Mouse (Mus musculus) CH12F3 (cell line): ENCODE results near the gene Egfl8.

Experiments used
- in situ Hi-C: fragments of 300-500 bp; cut with MboI; formaldehyde crosslinking; loops from 2 replicates; pipeline ENCODE4 v1.14.3; 2020; ENCODE audit warnings: low sequenced_read_pairs

Egfl8 gene

GRCm38 (mm10) chr17:34629221-34629751 lies 13.5 kb upstream of the Egfl8 start, which contains the start of gene Prrt1:
Gene Prrt1, plus strand, starts transcription at chr17:34629533.
- in situ Hi-C loops = loop anchor here (10.0 kb wide), 1 partner anchor 194 kb away; no protein-coding TSS in a partner anchor

DNA sequence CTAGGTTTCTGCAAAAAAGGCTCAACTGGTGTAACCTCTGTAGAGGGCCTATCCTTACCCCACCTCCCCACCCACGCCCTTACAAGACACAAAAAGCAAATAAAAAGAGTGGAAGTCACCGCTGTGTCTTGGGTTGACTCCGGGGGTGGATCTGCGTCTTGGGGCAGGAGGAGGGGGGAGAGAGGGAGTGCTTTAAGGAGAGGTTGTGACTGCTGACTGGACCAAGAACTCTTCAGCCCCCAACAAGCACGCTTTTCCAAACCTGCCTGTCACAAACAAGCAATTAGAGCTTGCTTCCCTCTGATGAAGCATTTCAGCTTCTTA lies 12.8 kb upstream of the Egfl8 start:
- in situ Hi-C loops = loop anchor here (10.0 kb wide), 1 partner anchor 194 kb away; no protein-coding TSS in a partner anchor

DNA sequence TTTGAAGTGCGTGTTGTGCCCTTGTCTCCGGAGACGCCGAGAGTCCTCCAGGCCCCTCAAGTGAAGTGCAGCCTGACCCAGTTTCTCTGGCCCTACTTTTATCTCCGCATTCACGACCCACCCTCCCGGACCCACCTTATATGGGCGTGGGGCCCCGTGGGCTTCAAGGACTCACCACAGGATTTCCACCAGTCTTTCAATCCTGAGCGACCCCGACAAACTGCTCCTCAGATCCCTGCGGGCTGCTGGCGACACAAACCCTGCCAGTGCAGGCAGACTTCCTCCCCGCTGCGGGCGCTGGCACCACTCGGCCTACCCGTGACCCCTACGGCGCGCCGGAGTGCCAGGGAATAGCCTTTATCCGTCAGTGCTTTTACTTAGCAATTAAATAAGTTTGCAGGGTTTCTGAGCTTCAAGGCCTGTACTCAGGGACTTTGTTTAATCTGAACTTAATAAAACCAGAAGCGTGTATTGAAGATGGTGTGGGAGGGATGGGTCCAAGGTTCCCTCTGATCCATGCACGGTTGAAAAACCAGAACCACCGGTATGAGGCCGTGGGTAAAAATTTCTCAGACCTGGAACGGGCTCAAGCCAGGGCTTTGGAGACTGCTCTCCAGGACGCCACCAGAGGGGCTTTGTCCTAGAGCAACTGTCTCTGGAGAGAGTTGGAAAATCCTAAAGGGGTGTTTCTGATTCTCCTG lies 12.3 kb upstream of the Egfl8 start, which contains the start of gene Ppt2:
TSS of gene Ppt2 (minus strand) at position 568 of the 701 bp plus-strand sequence.
- in situ Hi-C loops = loop anchor here (10.0 kb wide), 1 partner anchor 193 kb away; no protein-coding TSS in a partner anchor

GRCm38 (mm10) chr17:34627093-34627942 lies 11.5 kb upstream of the Egfl8 start:
- in situ Hi-C loops = loop anchor here (10.0 kb wide), 1 partner anchor 193 kb away; no protein-coding TSS in a partner anchor

DNA sequence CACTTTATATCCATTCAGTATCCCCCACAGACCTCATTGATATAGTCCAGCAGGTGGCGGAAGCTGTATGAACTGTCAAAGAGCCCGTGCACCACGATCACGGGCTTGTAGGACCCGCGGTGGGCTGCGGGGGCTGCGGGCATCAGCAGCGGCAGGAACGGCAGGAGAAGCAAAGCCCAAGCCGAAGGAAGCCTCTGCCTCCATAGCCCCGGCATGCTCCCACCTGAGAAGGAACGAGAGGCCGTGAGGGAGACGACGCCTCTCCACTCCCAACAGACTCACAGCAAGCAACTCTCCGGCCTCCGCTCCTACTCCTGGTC lies 11.0 kb upstream of the Egfl8 start:
- in situ Hi-C loops = loop anchor here (10.0 kb wide), 1 partner anchor 192 kb away; no protein-coding TSS in a partner anchor

DNA sequence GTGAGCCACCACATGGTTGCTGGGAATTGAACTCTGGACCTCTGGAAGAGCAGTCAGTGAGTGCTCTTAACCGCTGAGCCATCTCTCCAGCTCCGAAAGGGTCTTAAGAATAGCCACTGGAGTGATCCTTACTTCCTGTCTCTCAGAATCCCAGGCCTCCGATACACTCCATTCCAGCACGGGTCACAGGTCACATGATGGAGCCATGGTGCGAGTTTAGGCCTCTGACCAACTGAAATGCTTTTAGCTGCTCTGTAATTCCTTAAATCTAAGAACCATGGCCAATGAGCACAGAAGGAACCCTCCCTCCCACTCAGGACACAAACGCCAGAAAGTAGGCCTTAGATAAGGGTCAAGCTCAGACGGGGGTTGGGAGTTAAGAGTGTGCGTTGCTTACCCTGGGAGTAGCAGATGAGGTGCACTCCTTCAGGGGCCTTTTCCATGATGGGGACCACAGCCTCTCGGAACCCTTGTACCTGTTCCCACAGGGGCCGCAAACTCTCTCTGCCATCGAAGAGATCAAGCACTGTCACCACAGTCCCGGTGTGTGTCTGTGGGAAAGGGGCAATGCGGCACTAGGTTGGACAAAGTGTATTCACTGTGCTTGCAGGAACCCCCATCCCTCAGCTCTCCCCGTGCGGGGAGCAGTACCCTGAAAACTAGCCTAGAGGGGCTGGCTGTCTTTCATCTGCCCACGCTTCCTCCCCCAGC lies 10.4 kb upstream of the Egfl8 start:
- in situ Hi-C loops = loop anchor here (10.0 kb wide), 1 partner anchor 191 kb away; no protein-coding TSS in a partner anchor

- in situ Hi-C loops = loop anchor here (10.0 kb wide), 1 partner anchor 190 kb away; no protein-coding TSS in a partner anchor
Measured at GRCm38 (mm10) chr17:34624981-34625380, 9.2 kb upstream of the Egfl8 start.

- in situ Hi-C loops = loop anchor here (10.0 kb wide), 1 partner anchor 188 kb away; no protein-coding TSS in a partner anchor
Measured at GRCm38 (mm10) chr17:34623161-34623560, 7.4 kb upstream of the Egfl8 start.

DNA sequence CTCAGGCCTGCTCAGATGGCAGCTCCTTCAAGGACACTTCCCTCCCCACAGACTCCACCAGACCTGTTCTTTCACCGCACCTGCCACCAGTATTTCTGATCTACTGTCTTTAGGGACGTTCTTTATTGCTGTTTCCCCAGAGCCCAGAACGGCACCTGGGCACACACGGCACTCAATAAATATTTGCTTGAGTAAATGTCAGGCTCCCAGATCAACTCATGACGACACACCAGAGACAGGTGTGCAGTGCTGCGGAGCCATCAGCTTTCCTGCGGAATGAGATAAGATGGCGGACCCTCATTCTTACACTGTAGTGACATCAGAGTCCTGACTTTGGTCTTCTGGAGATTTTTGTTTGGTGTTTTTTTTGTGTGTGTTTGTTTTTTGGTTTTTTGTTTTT lies 5.2 kb upstream of the Egfl8 start:
- in situ Hi-C loops = loop anchor here (10.0 kb wide), 1 partner anchor 186 kb away; no protein-coding TSS in a partner anchor

GRCm38 (mm10) chr17:34618999-34619398 lies 3.2 kb upstream of the Egfl8 start:
- in situ Hi-C loops = no loop called here

- in situ Hi-C loops = no loop called here
Measured at GRCm38 (mm10) chr17:34613830-34614229, 1.9 kb downstream of the Egfl8 start.

GRCm38 (mm10) chr17:34613054-34613645 lies 2.6 kb downstream of the Egfl8 start:
- in situ Hi-C loops = no loop called here

DNA sequence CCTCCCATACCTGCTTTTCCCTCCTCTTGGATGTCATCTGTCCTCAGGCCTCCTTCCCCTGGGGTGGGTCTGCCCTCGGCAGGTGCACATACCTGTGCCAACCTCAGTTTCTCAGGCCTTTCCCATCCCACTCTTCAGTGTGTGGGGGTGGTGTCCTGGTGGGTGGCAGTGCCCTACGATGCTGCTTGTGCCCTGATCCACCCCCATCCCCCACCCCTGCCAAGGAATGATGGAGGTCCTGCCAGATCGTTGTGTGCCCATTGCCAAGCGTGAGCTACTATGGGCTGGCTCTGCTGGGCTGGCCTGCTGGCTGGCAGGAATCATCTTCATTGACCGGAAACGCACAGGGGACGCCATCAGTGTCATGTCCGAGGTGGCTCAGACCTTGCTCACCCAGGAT lies 4.7 kb downstream of the Egfl8 start:
- in situ Hi-C loops = no loop called here

GRCm38 (mm10) chr17:34607997-34608396 lies 7.8 kb downstream of the Egfl8 start:
- in situ Hi-C loops = no loop called here

- in situ Hi-C loops = no loop called here
Measured at GRCm38 (mm10) chr17:34606186-34607039, 9.4 kb downstream of the Egfl8 start.

- in situ Hi-C loops = no loop called here
Measured at GRCm38 (mm10) chr17:34605609-34606008, 10.2 kb downstream of the Egfl8 start.

GRCm38 (mm10) chr17:34604511-34605237 lies 11.1 kb downstream of the Egfl8 start:
- in situ Hi-C loops = no loop called here

DNA sequence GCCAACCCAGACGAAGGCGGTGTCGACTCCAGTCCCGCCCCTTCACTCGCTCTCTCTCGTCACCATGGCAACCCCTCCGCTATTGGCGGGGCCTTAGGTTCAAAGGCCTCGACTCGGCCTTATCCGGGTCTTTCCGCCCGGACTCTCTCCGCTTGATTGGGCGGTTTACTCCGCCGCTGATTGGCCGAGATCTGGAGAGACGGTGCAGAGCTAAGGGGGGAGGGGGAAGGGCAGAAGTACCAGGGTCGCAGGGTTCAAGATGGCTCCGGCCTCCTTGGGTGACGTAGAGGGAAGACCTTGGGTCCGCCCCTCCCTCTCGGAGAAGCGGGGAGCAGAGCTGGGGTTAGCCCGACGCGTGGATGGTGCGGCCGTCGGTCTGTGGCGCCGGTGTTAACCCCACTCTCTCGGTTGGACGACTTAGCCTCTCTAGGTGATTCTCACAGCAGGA lies 11.7 kb downstream of the Egfl8 start, which contains the start of gene Agpat1:
TSS of gene Agpat1 (plus strand) at position 202 of the 448 bp plus-strand sequence.
- in situ Hi-C loops = no loop called here
